Mouse (Mus musculus) embryo, embryonic 9.5 days (tissue): Measurements from ENCODE around the gene Babam2.

Source experiments
- DNase-seq: peaks from one replicate; pipeline ENCODE4 v3.0.0-alpha.2; 2017; ENCODE audit errors: extremely low spot score

Gene Babam2

DNA sequence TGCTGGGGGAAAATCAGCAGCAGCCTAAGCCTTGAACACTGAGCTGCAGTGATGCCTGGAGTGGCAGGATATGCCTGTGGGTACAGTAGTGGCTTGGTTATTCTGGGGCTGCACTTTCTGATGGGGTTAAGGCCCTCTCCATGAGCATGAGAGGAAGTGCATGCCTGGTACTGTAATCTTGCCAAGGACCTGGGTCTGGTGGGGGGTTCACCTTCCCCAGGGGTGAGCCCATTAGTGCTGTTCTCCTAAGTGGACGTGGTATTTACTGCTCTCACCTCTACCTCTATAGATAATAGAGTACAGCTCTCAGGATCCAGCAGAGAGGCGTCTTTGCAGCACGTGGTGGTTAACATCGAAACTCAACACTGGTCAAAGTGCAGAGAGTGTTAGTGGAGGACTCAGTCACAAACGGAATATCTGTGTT is 16.4 kb downstream of the Babam2 start:
- no peak for DNase-seq

DNA sequence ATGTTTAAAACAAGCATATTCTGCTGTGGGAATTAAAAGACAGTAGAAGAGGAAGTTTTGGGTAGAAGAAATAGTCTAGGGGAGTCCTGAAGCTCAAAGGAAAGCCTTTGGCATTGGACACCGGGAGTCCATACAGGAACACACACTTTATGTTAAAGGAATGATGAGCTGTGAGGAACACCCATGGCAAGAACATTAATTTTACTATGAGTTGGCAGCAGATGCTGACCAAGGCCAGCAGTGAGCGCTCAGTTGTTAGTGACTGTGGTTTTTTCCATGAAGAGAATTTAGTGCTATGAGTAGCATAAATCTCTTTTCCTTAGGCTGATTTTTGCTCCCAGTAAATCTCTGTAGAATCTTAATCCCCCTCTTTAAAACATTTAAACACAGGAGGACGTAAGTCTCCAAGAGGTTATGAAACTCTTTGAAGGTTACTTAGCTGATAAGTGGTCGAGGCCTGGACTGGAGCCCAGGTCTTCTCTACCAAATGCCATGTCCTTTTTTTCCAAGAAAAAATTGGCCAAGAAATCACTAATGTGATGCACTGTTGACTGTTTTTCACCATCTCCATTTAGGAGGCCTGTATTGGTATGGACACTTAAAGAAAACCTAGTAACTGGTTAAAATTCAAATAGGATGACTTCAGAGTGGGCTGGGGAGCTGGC is 18.1 kb downstream of the Babam2 start:
- DNase-seq, result no peak

DNA sequence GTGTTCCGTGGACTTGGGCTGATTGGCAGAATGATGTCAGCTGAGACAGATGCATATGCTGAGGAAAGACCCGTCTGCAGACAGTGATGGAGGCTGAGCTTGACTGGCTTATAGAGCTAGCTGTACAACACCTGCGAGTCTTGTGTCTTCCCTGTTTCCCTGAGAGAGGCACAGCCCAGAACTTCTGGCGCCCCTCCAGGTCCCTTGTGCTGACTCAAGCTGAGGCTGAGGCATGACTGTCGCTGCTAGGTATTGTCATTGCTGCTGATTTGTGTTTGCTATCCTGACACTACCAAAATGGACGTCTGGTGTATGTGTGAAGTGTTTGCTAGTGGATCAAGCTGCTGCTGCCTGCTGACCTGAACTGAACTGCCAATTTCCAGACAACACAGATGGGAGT is 27.0 kb downstream of the Babam2 start:
- DNase-seq, result no peak

DNA sequence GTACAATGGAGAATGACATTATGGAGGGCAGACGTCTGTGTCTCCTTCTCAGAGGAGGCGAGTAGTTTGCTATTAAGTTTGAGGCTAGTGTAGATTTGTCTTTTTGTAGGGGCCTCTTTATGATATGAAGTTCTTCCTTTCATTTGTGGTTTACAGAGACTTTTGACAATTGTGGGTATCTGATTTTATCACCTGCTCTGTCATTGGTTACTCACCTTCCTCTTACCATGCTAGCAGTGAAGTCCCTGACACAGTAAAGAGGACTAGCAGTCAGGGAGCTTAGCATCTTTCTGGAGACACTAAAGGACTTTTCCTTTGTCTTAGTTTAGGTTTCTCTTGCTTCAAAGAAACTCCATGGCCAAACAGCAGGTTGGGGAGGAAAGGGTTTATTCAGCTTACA is 28.4 kb downstream of the Babam2 start:
- DNase-seq, result no peak

DNA sequence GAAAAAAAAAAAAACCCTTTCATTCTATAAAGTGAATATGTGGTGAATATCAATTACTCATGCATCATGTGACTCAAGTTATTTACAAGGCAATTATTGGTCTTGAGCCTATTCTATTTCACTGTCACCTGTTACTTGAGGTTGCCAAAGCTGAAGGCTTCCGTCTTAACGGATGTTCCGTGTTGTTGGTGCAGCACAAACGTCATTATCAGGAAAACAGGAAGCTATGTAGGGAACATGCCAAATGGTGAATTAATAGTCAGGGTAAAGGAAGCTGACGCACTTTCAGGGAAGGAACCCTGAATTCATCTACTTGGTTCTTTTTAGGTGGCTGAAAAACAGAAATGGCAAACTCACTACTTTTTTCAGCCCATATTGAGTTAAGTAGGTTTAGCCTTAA is 30.0 kb downstream of the Babam2 start:
- DNase-seq, result no peak

DNA sequence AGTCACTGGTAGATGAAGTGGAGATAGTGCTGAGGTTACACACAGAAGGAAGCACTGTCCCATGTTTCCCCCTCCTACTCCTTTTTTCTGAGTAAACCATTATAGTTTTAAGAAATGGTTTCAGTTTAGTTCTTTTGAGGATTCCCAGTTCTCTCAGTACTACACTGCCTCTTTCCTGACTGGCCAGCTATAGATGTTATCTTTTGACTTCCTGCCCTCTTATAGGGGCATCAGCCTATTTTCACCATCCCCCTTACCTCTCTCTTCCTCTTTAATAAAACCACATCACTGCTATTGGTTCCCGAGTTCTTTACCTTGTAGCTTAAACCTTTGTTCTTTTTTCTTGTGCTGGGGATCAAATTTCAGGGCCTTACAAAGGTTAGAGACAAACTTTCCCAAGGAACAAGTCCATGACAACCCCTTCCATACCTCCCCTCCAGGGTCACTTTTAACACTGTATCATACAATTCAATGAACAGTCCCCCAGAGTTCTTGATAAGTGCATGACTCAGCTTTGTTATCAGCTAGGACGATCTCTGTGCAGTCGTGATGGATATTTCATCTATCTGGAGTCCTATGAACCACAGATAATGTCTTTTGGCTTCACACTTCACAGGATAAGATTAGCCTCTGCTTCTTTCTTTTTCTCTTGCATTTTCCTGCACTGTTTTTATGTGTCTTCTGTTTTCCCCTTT is 35.3 kb downstream of the Babam2 start:
- no peak for DNase-seq

DNA sequence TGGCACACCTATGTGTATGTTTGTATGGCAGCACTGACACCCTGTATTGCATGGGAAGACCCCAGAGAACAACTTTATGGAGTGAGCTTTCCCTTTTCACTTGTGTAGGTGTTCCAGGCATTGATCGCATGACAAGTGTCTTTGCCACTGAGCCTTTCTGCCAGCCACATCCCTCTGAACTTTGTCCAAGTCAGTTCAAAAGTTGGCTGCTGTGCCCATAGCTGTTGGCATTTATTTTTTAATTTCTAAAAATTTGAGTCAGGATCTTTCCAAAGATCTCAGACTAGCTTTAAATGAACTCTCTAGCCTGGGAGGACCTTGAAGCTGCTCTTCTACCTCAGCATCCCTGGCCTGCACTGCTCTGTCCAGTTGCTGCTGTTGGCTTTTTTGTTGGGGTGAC is 44.4 kb downstream of the Babam2 start:
- DNase-seq, result no peak

DNA sequence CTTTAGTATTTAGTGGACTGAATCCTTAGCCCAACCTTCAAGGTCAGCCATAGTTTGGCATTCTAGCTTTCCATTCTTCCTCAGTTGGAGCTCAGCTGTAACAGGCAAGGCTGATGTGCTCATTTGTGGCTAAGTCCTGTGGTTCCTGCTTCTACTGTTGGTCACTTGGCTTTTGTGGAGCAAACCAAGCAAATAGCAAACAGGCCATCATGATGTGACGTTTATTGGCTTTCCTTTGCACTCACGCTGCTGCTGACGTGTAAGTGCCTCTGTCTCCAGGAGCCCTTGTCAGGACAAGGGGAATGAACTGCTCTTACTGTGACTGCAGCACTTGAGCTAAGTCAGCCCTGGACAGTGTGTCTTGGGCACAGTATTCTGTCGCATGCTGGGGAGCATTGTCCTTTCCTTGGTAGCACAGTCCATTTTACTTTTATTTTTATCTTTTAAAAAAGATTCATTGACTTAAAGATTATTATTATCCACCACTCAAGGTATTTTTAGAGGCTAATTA is 45.1 kb downstream of the Babam2 start:
- DNase-seq, result no peak

DNA sequence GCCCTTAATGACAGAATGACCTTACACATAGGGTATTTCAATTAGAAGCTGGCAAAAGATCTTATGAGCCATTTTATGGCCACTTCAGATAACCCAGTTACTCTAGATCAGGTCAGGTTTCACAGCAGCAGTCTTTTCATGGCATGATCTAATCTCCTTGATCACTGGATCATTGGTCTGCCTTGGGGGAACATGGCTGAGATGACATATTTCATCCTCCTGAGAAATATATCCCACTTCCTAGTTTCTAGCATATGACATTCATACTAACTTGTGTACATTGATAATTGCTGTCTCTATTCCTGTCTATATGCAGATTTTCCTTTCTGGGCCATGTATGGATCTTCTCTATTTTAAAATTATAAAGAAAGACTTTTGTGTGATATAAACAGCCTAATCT is 51.9 kb downstream of the Babam2 start:
- no peak for DNase-seq

DNA sequence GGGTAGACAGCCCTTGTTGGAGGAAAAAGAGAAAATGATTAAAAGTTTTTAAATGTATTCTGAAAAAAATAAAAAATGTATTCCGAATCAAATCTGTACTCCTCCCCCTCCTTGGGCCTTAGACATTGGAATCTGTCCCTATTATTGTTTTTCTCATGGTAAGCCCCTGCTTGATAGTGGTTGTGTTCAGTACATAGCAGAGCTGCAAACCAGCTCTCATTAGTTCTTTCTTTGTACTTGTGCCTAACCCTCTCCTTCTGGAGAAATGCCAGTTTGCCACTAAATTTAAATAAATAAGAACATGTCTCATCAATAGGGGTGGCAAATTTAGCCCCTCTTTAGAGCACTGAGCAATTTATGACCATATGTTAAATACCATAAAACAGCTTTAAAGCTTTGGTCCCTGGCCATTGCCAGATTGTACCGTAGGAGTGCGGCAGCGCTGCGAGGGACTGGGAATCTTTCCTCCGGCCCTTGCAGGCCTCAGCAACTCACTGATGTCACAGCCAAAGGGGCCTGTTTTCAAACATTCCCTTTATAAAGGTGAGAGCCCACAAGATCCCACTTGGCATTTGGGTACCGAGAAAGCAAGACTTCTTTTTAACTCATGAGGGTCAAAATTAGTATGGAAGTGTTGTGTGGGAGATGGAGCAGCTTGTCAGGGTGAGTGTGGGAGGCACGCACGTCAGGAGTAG is 52.9 kb downstream of the Babam2 start:
- DNase-seq, result no peak

DNA sequence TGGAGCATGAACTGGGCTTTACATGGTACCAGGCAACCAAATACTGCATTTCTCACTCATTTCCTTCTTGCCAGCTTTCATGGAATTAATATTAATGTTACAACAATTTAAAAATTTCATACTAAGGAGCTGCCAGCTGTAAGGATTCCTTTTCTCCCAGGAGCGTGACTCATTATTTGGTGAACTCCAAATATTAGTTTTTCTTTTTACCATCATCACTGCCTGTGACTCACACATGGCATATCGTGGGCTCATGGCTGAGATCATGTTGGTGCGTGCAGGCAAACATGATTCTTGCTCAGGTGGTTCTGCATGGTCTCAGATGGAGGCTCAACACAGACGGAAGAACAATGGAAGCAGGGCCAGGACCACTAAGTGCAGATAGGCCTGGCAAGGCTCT is 53.5 kb downstream of the Babam2 start:
- DNase-seq, result no peak

DNA sequence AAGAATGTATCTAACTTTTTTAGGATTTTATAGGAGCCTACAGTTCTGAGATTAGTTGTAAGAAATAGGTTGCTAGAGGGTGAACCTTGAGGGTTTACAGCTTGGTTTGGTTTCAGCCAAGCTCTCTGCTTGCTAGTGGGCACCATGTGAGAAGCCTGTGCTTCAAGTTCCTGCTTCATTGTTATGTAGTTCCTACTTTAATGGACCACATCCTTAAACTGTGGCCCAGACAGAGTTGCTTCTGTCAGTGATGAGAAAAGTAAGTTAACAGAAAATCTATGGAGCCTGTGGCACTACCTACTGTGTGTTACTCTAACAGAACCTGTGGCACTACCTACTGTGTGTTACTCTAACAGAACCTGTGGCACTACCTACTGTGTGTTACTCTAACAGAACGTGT is 57.1 kb downstream of the Babam2 start:
- no peak for DNase-seq

DNA sequence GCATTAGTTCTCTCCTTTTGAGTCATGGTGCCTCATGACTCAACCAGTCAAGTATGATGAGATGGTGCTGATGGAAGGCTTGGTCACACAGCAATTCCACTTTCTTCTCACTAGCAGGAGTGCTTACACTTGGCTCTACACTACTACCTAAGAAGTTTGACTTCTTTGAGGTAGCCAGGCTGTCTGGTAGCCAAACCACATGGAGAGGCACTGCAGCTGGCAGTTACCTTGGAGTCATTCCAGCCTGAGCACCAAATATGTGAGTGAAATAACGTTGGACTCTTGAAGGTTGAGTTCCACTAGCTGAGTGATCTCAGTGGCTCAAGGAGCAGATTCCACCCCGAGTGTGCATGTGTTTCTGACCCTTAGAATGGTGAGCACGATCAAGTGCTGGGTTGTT is 57.8 kb downstream of the Babam2 start:
- no peak for DNase-seq

DNA sequence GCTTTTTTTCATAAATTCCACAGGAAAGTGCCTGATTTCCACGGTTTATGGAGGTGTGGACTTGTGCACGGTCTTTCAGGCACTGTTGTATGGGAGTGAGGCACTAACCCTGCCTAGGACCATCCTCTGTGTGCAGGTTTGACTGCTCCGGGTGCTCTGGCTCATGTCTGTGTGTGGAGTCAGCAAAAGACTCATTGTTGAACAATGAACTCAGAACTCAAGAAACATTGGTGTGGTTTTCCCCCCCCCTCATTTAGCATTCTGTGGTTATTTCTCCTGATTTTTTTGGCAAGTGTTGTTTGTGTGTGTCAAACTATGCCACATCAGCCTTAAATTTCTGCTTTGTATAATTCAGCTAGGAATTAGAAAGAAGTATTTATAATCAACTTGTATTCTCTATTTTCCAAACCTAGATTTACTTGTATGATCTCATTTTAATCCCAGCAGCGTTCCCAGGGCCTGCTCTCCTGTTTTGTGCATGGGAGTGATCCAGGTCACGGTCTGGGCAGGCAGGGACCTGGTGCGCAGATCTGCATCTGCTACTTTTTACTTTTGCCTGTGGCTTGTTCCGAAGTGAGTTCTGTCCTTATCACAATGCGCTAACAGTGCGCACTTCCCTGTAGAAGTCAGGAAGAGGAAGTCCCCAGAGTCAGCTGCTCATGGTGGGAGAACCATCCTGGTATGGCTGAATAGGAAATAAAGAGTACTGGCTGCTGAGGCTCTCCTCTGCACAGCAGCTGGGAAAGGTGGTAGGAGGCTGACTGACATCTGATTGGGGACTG is 61.0 kb downstream of the Babam2 start:
- DNase-seq, result no peak

DNA sequence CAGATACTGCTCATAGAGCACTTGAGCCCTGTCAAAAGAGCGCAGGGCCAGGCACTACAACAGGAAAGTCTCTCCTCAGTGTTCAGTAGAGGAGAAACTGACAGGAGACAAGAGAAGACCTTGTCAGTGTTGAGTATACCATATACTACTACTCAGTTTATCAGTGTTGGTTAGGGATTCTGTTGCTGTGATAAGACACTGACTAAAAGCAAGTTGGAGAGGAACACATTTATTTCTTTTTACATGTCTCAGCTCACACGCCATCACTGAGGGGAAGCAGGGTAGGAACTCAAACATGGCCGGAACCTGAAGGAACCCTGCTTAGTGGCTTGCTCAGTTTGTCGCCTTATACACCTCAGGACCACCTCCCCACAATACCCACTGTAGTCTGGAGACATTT is 64.4 kb downstream of the Babam2 start:
- DNase-seq, result no peak

DNA sequence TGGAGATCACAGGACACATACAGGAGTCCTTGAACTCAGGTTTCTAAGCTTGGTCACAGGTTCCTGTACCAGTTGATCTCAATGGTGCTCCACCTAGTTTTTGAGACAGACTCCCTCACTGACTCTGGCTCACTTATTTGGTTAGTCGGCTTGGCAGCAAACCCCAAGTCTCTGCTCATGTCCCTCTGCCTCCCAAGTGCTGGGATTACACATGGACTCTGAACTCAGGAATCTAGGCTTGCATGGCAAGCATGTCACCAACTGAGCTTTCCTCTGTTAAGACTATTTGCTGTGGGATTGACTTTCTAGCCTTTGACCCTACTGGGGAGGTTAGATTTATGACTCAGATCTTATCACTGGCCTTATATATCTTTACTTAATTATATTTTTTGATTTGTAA is 65.3 kb downstream of the Babam2 start:
- DNase-seq, result no peak

DNA sequence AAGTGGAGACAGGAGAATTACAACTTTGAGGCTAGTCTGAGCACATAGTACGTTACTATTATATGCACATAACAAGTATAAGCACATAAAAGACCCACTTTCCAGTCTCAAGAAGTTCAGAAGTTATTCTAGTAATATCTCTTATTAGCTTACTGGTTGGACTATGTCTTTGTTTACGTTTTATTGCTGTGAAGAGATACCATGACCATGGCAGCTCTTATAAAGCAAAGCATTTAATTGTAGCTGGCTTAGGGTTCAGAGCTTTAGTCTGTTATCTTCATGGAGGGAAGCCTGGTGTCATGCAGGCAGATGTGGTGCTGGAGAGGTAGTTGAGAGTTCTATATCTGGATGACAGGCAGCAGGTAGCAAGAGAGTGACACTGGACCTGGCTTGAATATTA is 68.3 kb downstream of the Babam2 start:
- DNase-seq, result no peak

DNA sequence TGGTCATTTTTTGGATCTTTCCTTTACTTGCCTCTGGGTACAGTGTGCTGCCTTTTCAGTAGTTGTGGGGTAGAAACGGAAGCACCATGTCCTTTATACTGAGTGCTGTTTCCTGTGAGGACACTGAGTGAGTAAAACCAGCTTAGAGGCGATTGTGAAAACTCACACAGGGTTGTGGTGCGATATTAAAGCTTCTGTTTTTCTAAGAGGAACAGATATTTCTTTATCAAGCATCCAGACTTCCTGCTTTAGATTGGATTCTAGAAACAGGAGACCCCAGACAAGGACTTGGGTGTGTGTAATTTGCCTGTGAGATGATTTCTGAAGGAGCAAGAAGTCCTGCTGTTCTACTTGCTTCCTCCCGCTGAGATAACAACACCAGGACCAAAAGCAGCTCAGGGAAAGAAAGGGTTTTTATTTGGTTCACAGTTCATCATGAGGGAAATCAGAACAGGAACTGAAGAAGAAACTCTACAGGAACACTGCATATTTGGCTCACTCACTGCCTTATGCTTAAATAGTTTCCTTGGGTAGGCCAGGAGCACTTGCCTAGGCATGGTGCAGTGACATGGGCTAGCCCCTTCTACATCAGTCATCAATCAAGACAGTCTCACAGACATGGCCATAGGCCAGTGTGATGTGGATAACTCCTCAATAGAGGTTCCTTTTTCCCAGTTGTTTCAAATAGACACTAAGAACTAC is 69.5 kb downstream of the Babam2 start:
- DNase-seq, result no peak

DNA sequence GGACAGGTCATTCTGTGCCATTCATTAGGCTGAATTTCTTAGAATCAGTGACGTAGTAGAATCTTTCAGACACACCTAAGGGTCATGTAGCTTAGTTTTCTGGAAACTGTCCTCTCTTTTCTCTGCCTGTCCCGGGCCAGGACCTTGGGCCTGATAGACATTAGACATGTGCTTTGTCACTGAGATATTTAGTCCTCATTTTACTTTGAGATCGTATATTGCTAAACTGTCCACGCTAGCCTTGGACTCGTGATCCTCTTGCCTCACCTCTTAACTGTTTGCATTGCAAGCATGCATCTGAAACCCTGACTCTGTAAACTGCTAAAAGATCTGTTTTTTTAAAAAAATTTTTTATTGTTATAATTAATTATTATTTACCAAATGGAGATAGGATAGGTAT is 74.0 kb downstream of the Babam2 start:
- DNase-seq, result no peak

DNA sequence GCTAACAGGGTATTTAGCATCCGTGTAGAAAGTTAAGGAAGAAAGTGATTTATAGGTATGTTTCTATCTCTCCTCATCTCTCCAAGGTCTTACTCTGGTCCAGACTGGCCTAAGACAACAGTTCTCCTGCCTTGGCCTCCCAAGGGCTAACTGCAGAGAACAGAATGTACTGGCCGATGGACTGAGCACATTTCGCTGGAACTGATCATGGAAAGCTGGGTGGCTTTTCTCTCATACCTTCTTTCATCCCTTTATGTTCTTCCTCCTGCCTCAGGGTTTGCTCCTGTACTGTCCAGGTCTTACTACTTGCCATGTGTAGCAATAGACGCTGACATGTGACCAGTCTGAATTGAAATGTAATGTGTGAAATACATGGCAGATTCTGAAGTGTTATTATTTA is 74.4 kb downstream of the Babam2 start:
- DNase-seq, result no peak

DNA sequence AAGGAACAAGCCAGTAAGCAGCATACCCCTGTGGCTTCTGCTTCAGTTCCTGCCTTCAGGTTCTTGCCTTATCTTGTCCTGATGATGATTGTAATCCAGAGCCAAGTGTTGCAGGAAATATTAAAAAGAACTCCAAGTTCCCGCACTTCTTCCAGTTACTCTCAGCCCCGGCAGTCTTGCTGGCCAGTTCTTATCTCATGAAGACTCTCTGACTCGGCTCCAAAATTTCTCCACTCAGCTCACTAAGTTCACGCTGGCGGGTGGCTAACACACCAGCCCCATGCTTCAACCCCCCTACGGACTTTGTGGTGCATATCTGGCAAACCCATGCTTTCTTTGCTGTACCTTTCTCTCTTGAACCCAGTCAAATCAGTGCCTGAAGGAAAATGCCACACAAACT is 77.5 kb downstream of the Babam2 start:
- DNase-seq, result no peak

DNA sequence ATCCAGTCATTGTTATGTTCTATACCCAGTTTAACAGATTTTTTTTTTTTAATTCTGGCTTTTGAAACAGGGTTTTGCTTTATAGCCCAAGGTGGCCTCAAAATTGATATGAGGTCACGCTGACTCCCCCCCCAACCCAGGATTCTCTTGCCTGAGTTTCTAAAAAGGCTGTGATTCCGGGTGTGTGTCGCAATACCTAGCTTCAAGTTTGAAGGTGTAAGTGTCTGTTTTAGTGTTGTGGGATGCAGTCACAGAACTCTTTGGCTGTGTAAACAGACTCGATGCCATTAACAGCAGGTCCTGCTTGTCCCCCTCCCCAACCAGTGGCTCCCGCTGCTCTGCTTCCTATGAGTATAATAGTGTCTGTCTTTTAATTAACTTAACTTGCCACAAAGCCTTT is 84.1 kb downstream of the Babam2 start:
- DNase-seq, result no peak
